Mouse (Mus musculus): ENCODE data around the gene Zfp85. TPM values are rescaled to one million over a fixed set of nuclear protein-coding genes. Genes with fewer than 3 reads are reported as not detected.

Zfp85 gene
- total RNA-seq (2023) = 1 to 10 TPM; 1.9 to 3.7 TPM

GRCm38 (mm10) chr13:67754333-67755306 lies at the start of gene Zfp85:
TSS of gene Zfp85 (minus strand) at chr13:67755228.

DNA sequence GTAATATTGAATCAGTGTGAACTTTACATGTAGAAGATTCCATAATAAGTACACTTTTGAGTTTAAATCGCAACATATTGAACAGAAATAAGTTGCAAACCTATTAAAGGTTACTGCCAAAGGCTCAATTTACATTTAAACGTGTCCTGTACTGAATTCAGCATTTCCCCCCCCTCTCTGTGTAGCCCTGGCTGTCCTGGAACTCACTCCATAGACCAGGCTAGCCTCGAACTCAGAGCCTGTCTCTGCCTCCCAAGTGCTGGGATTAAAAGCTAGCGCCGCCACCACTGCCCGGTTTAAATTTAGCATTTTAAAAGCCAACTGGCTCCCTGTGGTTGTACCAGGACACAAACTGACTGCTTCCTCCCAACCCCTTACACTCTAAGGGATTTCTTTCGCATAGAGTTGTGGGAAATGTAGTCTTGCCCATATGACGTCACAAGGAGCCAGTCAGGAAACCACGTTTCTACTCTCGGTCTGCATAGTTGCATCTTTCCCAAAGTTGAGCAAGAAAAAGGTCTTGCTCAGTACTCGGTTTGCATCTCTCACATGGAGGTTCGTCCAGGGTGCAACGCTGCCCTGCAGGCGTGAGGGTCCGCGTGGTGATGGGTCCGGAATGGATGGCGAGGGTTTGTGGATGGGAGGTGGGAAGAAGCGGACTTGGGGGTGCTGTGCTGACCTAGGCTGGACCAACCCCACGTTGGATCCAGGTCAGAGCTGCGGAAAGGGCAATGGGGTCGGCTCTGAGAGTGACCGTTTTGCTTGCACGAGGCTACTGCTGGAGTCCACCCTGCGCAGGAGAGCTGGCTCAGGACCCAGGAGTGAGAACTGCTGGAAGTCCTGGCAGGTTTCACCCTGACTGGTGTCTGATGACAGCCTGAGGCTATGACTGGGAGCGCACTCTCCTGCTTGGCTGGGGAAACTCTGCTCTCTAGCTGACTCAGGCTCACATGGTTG lies 24.5 kb upstream of the Zfp85 start, which contains the start of gene Zfp493:
TSS of gene Zfp493 (plus strand) at position 429 of the 957 bp plus-strand sequence.

DNA sequence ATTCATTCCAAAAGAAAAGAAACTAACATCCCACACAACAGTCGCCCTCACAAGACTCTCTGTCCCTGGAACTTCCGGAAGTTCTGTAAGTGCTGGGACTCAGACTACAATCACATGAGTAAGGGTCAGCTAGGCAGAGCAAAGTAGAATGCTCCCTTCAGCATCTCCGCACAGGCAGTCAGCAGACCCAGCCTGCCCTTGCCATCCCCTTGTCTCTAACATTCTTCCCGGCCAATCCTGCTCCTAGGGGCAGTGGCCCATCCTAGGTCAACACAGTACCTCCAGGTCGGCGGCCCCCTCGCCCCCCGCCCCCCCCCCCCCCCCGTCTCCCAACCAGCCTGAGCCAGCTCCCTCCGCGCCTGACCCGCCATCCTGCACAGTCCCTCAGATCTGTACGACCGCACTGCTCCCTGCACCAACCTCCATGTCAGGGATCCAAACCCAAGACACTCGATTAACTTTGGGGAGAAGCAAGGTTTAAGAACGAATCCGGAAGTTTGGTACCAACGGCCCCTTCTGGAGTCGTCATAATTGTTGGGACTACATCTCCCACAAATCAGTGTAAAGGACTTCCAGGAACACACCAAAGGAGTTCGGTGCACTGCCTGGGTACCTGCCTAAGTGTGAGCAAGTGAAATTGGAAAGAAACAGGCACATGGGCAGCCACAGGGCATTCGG lies 26.2 kb downstream of the Zfp85 start, which contains the start of gene Zfp65:
TSS of gene Zfp65 (minus strand) at position 533 of the 678 bp plus-strand sequence.

Other genes with a start within 250 kb of the Zfp85 start
- gene Gm26965, start 229.1 kb downstream of the Zfp85 start, total RNA-seq (2023) = 1 to 10 TPM in 1 of 2 experiments, not detected in 1; 2.2 TPM
- 10 to 100 TPM; 15.1 to 20.6 TPM for gene Zfp87, start 229.1 kb downstream of the Zfp85 start, total RNA-seq (2023)
- gene Zfp748, start 201.4 kb downstream of the Zfp85 start, total RNA-seq (2023) = 1 to 10 TPM; 6.6 to 6.9 TPM
- gene Zfp729b, start 145.5 kb downstream of the Zfp85 start, total RNA-seq (2023) = 10 to 100 TPM; 11.9 to 13.8 TPM
- 1 to 10 TPM in 1 of 2 experiments, not detected in 1; 2.1 TPM for gene Gm49345, start 117.5 kb downstream of the Zfp85 start, total RNA-seq (2023)
- gene Zfp729a, start 117.4 kb downstream of the Zfp85 start, total RNA-seq (2023) = 10 to 100 TPM; 10.1 to 11.9 TPM
- 10 to 100 TPM in 1 of 2 experiments, 1 to 10 TPM in 1; 7.5 to 10.5 TPM for gene Zfp738, start 68.2 kb downstream of the Zfp85 start, total RNA-seq (2023)
- gene Zfp65, start 26.1 kb downstream of the Zfp85 start, total RNA-seq (2023) = 10 to 100 TPM; 10.8 to 12.0 TPM
- 1 to 10 TPM in 1 of 2 experiments, under 1 TPM in 1; 0.52 to 1.8 TPM for gene Zfp493, start 24.5 kb upstream of the Zfp85 start, total RNA-seq (2023)
- gene Zfp273, start 58.5 kb upstream of the Zfp85 start, total RNA-seq (2023) = 1 to 10 TPM; 2.1 to 2.5 TPM
- not detected for gene Gm10037, start 75.9 kb upstream of the Zfp85 start, total RNA-seq (2023)
- gene BC048507, start 108.1 kb upstream of the Zfp85 start, total RNA-seq (2023) = not detected